Mouse (Mus musculus) neural tube, embryonic 13.5 days (tissue): ENCODE data around the gene Rbpjl. TPM values are rescaled to one million over a fixed set of nuclear protein-coding genes. Genes with fewer than 3 reads are reported as not detected.

Source experiments
- ATAC-seq: fragments of 200-750 bp; cut with Nextera tagmentation; 2 replicates; pipeline ENCODE4 v1.8.0; 2017; ENCODE audit warnings: low read depth, mild to moderate bottlenecking, moderate TSS enrichment, moderate library complexity
- H3K27ac ChIP-seq: fragments of 300-500 bp; sonication (generic); replicated peaks from 2 replicates; pipeline ENCODE4 v1.5.1; 2015; ENCODE audit warnings: moderate library complexity, mild to moderate bottlenecking, inconsistent platforms
- H3K27me3 ChIP-seq: fragments of 300-500 bp; sonication (generic); 2 replicates; pipeline ENCODE4 v1.6.1; 2015; ENCODE audit warnings: mild to moderate bottlenecking, inconsistent platforms
- H3K36me3 ChIP-seq: fragments of 300-500 bp; sonication (generic); 2 replicates; pipeline ENCODE4 v1.6.1; 2015; ENCODE audit warnings: mild to moderate bottlenecking, inconsistent platforms
- H3K4me1 ChIP-seq: fragments of 300-500 bp; sonication (generic); replicated peaks from 2 replicates; pipeline ENCODE4 v1.6.1; 2015; ENCODE audit warnings: inconsistent platforms
- H3K4me2 ChIP-seq: fragments of 300-500 bp; sonication (generic); 2 replicates; pipeline ENCODE4 v1.6.1; 2015; ENCODE audit warnings: inconsistent platforms, mild to moderate bottlenecking, moderate library complexity
- H3K4me3 ChIP-seq: fragments of 300-500 bp; sonication (generic); 2 replicates; pipeline ENCODE4 v1.5.1; 2015; ENCODE audit warnings: mild to moderate bottlenecking, inconsistent platforms
- H3K9ac ChIP-seq: fragments of 300-500 bp; sonication (generic); 2 replicates; pipeline ENCODE4 v1.6.1; 2015; ENCODE audit warnings: moderate library complexity, mild to moderate bottlenecking, inconsistent platforms
- H3K9me3 ChIP-seq: fragments of 300-500 bp; sonication (generic); 2 replicates; pipeline ENCODE4 v1.6.1; 2016; ENCODE audit warnings: inconsistent platforms
- WGBS: fragments of 180-500 bp; shearing (Covaris S2); methylation state at CpG from one replicate; pipeline ENCODE4 v1.1.7; 2015; 5-methylcytosine and 5-hydroxymethylcytosine counted together
- polyA plus RNA-seq: library from polyadenylated mRNA; unstranded; fragments of >200 nt; fragmentation: Nextera tagmentation; extraction: Ambion mirVana; gene quantifications from 2 replicates; pipeline ENCODE4 v1.2.1, GENCODE M21; 2015

Gene Rbpjl
- polyA plus RNA-seq, 1 experiment from 2014 or later = 0.08 TPM

DNA sequence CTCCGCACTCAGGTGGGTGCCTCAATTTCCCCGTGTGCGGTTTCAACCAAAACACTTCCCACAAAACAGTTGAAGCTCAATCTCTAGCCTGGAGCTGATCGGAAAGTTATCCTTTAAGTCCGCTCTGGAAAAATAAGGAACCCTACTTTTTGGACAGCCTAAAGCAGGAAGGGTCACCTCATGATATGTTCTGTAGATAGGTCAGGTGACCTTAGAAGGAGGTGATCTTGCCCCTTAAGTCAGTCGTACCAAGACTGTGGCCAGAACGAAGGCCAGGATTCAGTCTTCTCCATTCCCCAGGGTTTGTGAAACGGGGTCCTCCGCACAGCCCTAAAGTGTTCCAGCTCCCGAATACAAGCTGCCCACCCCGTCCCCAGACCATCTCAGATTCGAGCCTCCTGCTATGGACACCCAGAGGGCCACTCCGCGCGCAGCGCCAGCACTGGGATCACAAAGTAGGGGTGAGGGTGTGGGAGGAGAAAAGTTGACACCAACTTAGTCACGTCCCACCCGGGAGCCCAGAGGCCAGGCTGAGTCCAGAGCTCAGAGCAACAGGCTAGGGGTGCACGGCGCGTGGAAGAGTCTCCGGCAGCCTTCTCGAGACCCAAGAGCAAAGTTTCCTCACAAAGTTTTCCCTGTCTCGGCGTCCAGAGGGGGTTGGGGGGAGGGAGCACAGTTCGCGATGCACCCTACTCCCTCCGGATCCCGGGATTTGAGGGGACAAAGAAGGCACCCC is 39.5 kb downstream of the Rbpjl start:
- Histone ChIP-seq H3K9me3 (no peaks in the 10 kb centered on the region), H3K4me2 (peak overlapping the region; percentile 92), H3K36me3 (no peaks in the 10 kb centered on the region), H3K4me3 (peak overlapping the region; percentile 51), H3K27me3 (peaks cover 22% of the 10 kb centered on the region), H3K27ac (no peak overlapping the region), H3K4me1 (peaks cover 26% of the 10 kb centered on the region), H3K9ac (peak overlapping the region; percentile 71)
- 2% methylated on average over 29 of the region's 29 CpGs for WGBS
- peak; percentile 64 for ATAC-seq

GRCm38 (mm10) chr2:164443051-164443437 is 40.1 kb downstream of the Rbpjl start:
- peak overlapping the region; percentile 71 for H3K9ac ChIP-seq
- H3K27ac ChIP-seq = no peak overlapping the region
- peak; percentile 89 for ATAC-seq
- H3K9me3 ChIP-seq = no peaks in the 10 kb centered on the region
- peak overlapping the region; percentile 51 for H3K4me3 ChIP-seq
- no peaks in the 10 kb centered on the region for H3K36me3 ChIP-seq
- H3K4me2 ChIP-seq = peak overlapping the region; percentile 92
- under 1% methylated on average over 26 of the region's 26 CpGs for WGBS
- H3K27me3 ChIP-seq = peaks cover 22% of the 10 kb centered on the region
- peaks cover 26% of the 10 kb centered on the region for H3K4me1 ChIP-seq

DNA sequence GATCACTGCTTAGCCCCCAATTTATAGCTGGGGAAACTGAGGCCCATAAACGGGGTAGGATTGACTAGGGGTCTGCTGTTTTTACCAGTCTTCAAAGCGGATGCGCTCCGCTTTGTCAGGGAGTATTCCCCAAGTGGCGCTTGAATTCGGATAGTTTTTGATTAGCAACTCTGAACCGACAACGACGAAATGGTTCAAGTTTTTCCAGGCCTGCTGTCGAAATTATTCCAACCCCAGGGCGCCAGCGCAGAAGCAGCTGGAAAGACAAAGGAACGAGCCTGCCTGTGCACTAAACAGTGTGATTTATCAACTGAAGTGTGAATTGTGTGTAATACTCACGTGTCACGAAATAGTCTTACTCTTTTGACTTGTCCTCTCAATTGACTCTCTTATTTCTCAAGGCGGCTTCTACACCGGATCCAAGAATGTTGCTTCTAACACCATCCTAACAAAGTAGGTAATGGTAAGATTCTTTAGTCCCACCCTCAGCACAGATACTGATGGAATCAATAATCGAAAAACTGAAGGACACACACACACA is 40.6 kb downstream of the Rbpjl start, which contains the start of gene Sdc4:
Gene Sdc4, minus strand, starts transcription at position 428 of the 541 bp plus-strand sequence.
- H3K9me3 ChIP-seq = no peaks in the 10 kb centered on the region
- H3K27ac ChIP-seq = no peak within 1 kb of the TSS
- peak within 1 kb of the TSS; percentile 92 for H3K4me2 ChIP-seq
- H3K27me3 ChIP-seq = peaks cover 22% of the 10 kb centered on the region
- no peaks in the 10 kb centered on the region for H3K36me3 ChIP-seq
- H3K9ac ChIP-seq = peak within 1 kb of the TSS; percentile 71
- ATAC-seq = peak; percentile 44; the same call in 1 of the 2 replicates
- peak within 1 kb of the TSS; percentile 51 for H3K4me3 ChIP-seq
- peaks cover 26% of the 10 kb centered on the region for H3K4me1 ChIP-seq
- 5% methylated on average over 18 of the region's 18 CpGs for WGBS

DNA sequence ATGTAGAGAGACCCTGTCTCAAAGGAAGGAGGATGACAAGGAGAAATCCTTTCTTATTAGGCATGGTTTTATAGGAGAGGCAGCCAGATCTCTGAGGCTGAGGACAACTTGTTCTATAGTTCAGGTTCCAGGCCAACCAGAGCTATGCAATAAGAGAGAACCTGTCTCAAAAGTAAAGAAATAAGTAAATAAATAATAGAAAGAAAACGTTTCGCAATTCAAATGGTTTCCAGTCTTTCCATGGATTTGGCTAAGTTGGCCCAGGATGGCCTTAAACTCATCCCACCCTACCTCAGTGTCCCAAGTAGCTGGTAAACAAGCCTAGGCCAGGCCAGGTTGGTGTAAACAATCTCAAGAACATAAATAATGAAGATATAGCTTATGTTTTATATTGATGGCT is 41.8 kb downstream of the Rbpjl start:
- no peaks in the 10 kb centered on the region for H3K36me3 ChIP-seq
- no peak overlapping the region for H3K4me2 ChIP-seq
- no peaks in the 10 kb centered on the region for H3K9me3 ChIP-seq
- peaks cover 26% of the 10 kb centered on the region for H3K4me1 ChIP-seq
- no peak overlapping the region for H3K27ac ChIP-seq
- H3K9ac ChIP-seq = no peak overlapping the region
- peaks cover 22% of the 10 kb centered on the region for H3K27me3 ChIP-seq
- no peak for ATAC-seq
- H3K4me3 ChIP-seq = no peak overlapping the region
- WGBS = 89% methylated on average over 2 of the region's 2 CpGs

- no peak for ATAC-seq
- H3K4me3 ChIP-seq = no peak overlapping the region
- WGBS = 84% methylated on average over 3 of the region's 3 CpGs
- H3K4me1 ChIP-seq = peaks cover 26% of the 10 kb centered on the region
- no peaks in the 10 kb centered on the region for H3K9me3 ChIP-seq
- peaks cover 21% of the 10 kb centered on the region for H3K27me3 ChIP-seq
- no peak overlapping the region for H3K4me2 ChIP-seq
- no peaks in the 10 kb centered on the region for H3K36me3 ChIP-seq
- H3K27ac ChIP-seq = no peak overlapping the region
- no peak overlapping the region for H3K9ac ChIP-seq
Observed at GRCm38 (mm10) chr2:164445399-164446085, 42.6 kb downstream of the Rbpjl start.

DNA sequence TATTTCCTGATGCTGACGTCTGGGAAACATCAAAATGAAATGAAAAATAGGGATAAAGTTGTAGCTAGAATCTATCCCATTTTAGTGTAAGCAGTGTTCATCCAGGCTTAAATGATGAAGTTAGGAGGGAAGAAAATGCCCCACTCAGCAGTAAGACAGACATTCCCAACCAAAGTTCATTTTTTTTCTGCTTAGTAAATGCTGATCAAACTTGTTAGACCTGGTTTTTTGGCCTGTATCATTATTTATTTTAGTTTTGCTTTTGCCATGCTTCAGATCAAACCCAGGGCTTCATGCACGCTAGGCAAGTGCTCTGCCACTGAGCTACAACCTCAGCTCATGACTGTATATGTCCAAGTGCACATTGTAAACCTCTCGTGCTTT is 43.1 kb downstream of the Rbpjl start:
- H3K27me3 ChIP-seq = peaks cover 16% of the 10 kb centered on the region
- no peak overlapping the region for H3K4me3 ChIP-seq
- ATAC-seq = no peak
- no peaks in the 10 kb centered on the region for H3K36me3 ChIP-seq
- H3K4me2 ChIP-seq = no peak overlapping the region
- WGBS = 83% methylated on average over 3 of the region's 3 CpGs
- no peak overlapping the region for H3K27ac ChIP-seq
- no peaks in the 10 kb centered on the region for H3K9me3 ChIP-seq
- peaks cover 26% of the 10 kb centered on the region for H3K4me1 ChIP-seq
- no peak overlapping the region for H3K9ac ChIP-seq

DNA sequence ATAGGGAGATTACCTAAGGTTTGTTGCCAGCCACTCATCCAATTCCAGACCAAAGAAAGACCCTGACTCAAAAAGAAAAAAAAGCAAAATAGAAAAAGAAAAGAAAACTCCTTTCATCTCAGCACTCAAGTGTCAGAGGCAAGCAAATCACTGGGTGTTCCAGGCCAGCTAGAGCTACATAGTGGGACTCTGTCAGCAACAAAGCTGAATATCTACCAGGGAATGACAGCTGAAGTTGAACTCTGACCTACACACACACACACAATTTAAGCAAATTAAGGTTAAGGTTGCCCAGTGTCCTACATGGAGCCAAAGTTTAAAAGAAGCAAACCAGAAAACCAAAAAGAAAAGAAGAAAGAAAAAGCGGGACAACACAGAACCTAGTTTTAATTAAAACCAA is 45.2 kb downstream of the Rbpjl start:
- Histone ChIP-seq H3K27me3 (no peaks in the 10 kb centered on the region), H3K9ac (no peak overlapping the region), H3K27ac (no peak overlapping the region), H3K4me3 (no peak overlapping the region), H3K9me3 (no peaks in the 10 kb centered on the region), H3K4me2 (no peak overlapping the region), H3K36me3 (no peaks in the 10 kb centered on the region), H3K4me1 (peaks cover 7% of the 10 kb centered on the region)
- no peak for ATAC-seq
- 100% methylated on average over 1 of the region's 1 CpGs for WGBS

GRCm38 (mm10) chr2:164448921-164449320 is 46.0 kb downstream of the Rbpjl start:
- H3K9me3 ChIP-seq = no peaks in the 10 kb centered on the region
- H3K27ac ChIP-seq = no peak overlapping the region
- no peaks in the 10 kb centered on the region for H3K27me3 ChIP-seq
- no peaks in the 10 kb centered on the region for H3K36me3 ChIP-seq
- H3K9ac ChIP-seq = no peak overlapping the region
- no peaks in the 10 kb centered on the region for H3K4me1 ChIP-seq
- ATAC-seq = no peak
- 84% methylated on average over 5 of the region's 5 CpGs for WGBS
- H3K4me2 ChIP-seq = no peak overlapping the region
- H3K4me3 ChIP-seq = no peak overlapping the region

GRCm38 (mm10) chr2:164449341-164450042 is 46.6 kb downstream of the Rbpjl start:
- Histone ChIP-seq H3K4me3 (no peak overlapping the region), H3K27ac (no peak overlapping the region), H3K9ac (no peak overlapping the region), H3K27me3 (no peaks in the 10 kb centered on the region), H3K4me2 (no peak overlapping the region), H3K36me3 (no peaks in the 10 kb centered on the region), H3K9me3 (no peaks in the 10 kb centered on the region), H3K4me1 (no peaks in the 10 kb centered on the region)
- ATAC-seq = no peak
- 86% methylated on average over 14 of the region's 14 CpGs for WGBS

GRCm38 (mm10) chr2:164452000-164452676 is 49.2 kb downstream of the Rbpjl start:
- Histone ChIP-seq H3K4me1 (peaks cover 11% of the 10 kb centered on the region), H3K4me2 (no peak overlapping the region), H3K27me3 (no peaks in the 10 kb centered on the region), H3K9me3 (no peaks in the 10 kb centered on the region), H3K9ac (no peak overlapping the region), H3K4me3 (no peak overlapping the region), H3K36me3 (no peaks in the 10 kb centered on the region), H3K27ac (no peak overlapping the region)
- ATAC-seq = no peak
- 41% methylated on average over 12 of the region's 13 CpGs for WGBS

DNA sequence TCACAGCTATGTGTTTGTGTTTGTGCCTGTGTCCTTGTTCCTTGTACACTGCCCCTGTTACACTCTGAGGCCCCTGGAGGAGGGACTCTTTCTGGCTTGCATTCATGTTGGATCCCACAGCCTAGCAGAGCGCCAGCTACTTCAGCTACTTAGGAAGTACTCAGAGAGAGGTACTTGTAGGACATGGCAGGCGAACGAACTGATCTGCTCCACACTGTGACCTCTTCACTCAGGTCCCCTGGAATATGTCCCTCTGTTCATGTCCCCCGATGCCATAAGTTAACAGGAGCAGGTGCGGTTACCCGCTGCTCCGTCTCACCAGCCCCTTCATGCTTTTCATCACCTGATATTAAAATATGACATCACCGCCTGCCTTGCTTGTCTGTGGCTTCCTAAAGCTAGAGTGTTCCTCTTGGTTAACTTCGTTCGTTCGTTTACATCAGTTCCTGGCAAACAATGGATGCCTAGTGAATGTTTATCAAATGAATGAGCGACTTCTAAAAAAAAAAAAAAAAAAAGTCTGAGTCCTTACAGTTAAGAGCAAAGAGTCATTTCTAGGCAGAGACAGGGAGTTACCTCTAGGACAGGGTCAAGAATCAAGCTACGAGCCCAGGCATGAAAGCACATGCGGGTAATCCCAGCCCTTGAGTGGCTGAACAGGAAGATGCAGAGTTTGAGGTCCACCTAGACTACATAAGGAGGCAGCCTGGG is 50.3 kb downstream of the Rbpjl start:
- ATAC-seq = no peak
- H3K27me3 ChIP-seq = no peaks in the 10 kb centered on the region
- H3K36me3 ChIP-seq = no peaks in the 10 kb centered on the region
- no peak overlapping the region for H3K9ac ChIP-seq
- H3K4me3 ChIP-seq = no peak overlapping the region
- no peaks in the 10 kb centered on the region for H3K9me3 ChIP-seq
- 82% methylated on average over 14 of the region's 14 CpGs for WGBS
- H3K27ac ChIP-seq = no peak overlapping the region
- peaks cover 11% of the 10 kb centered on the region for H3K4me1 ChIP-seq
- no peak overlapping the region for H3K4me2 ChIP-seq
